Mouse (Mus musculus) brain, embryonic 18.5 days (tissue): ENCODE measurements around the gene Cdt1.

Experiments
- DNase-seq: peaks from one replicate; pipeline ENCODE4 v3.0.0-alpha.2; 2012; ENCODE audit warnings: low read depth, low spot score

Gene Cdt1

DNA sequence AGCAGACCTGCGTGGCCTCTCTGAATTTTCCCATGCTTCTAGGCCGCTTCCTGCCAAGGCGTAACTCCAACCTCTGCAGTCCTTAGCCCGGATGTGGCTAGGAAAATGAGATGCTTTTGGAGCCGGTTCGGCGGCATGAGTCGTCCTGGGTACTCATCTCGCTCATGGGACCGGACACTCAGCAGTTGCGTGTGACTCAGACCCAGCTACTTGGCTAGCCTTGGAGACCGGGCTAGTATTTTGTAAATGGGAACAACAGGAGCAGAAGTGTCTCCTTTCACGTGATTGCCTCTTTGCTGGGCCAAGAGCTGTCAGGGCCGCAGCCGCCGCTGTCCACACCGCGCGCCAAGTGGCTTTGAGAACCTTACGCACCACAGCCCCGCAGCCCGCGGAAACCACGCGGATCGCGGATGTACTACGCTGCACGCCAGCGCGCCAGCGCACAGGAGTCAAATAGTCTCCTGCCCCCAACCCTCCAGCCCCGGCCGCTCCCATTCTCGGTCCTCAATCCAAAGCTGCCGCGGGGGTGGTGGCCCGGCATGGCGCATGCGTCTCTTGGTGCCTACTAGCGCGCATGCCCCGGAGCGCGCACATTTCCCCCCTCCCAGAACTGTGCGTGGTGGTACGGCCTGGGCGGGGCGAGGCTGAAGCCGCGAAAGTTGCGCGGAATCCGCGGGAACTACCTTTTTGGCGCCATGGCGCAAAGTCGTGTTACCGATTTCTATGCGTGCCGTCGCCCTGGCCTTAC, at the start of gene Cdt1:
Gene Cdt1 (plus strand): TSS at position 655 of the 748 bp plus-strand sequence.
- peak; percentile 89 for DNase-seq

- no peak for DNase-seq
Observed at GRCm38 (mm10) chr8:122520611-122521010, 47.2 kb upstream of the Cdt1 start.

DNA sequence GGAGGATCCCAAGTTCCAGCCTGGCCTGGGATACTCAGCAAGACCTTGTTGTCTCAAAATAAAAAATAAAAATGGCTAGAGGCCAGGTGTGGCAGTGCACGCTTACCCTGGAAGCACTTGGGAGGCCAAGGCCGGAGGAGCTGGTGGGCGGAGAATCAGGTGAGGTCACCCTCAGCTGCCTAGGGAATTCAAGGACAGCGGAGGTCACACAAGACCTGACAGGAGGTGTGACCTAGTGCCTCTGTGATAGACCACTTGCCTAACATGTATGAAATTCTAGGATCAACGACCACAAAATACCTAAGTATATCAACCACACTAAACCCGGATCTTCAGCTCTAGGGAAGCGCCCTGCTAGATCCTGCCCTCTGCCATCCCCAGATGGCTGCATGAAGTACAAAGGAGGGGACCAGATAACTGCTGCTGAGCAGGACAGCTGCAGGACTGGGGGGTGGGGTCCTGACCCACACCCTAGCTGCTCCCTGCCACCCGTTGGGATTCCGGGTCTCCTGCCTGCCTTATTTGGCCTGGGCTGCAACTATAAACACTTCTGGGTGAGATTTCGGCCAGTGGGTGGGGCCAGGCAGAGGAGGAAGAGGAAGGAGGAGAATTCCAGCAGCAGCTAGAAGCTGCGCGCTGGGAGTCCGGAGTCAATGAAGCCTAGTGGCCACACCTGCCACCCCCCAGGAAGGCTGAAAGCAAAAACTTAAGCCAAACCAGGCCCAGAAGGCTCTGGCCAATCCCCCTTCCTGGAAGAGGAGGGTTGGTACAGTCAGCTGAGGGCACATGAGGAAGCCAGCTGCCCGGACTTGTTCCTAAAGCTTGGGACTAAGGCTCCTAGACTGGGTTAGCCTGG, 44.8 kb upstream of the Cdt1 start:
- DNase-seq: no peak

DNA sequence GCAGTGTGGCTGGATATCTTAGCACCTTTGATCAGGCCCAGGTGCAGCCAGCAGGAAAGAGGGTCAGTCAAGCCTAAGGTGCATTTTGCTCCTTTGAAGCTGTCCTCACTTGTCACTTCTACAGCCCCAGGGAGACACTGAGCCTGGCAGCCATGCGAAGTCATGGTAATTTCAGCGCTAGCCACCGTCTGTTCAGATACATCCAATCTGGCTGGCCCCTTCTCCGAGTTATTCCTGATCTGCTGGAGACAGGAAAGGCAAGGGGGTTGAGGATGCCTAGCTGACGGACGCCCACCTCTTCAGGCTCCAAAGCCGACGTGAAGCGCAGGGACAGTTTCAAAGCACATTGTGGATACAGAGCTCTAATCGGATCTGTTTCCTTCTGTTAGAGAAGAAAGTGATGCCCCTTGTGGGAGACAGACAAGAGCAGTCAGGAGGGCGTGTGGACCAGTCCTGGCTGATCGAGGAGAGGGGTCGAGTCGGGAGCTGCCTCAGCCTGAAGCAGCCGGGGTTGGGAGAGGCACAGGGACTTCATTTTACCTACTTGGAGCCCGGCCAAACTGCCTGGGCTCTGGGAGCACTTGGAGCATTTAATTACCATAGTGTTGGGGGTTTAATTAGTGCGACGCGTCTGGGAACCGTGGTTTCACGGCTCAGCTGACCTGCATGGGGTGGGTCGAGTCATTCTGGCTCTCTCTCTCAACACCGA, 44.0 kb upstream of the Cdt1 start:
- no peak for DNase-seq

- DNase-seq: no peak
Observed at GRCm38 (mm10) chr8:122524506-122524905, 43.3 kb upstream of the Cdt1 start.

DNA sequence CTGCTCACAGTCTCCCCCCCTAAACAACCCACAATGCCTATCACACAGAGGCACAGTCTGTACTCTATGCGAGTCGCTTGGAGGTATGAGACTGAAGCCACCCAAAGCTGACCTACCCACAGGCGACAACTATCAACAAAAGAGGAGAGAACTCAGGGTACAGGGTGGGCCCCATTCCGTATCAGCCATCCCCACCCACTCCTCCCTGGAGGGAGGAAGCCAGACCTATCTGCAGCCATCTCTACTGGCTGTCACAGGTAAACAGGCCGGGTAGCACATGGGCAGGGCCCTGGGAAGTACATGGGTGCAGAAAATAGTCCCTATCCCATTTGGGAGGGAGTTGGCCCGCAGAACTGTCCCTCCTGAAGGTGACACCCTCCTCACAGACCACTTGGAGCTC, 42.8 kb upstream of the Cdt1 start:
- DNase-seq: no peak

DNA sequence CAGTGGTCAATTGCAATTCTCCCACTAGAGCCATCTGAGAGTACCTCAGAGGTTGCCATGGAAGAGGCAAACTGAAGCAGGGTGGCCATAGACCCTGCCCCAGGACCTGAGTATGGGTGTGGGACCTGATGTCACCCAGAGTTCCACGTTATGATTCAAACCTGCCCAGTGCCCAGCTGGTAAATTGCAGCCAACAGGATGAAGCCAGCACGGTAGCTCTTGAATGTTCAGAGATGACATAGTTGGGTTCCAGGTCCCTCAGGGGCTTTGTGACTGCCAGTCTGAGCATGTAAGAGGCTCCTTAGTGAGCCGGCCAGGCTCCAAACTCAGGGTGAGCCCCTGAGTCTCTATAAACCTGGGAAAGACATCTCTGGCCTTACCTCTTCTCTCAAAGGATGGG, 41.7 kb upstream of the Cdt1 start:
- DNase-seq: no peak

- no peak for DNase-seq
Observed at GRCm38 (mm10) chr8:122526526-122527170, 41.2 kb upstream of the Cdt1 start.

- DNase-seq: no peak
Observed at GRCm38 (mm10) chr8:122527937-122528336, 39.9 kb upstream of the Cdt1 start.

- no peak for DNase-seq
Observed at GRCm38 (mm10) chr8:122529159-122529558, 38.7 kb upstream of the Cdt1 start.

DNA sequence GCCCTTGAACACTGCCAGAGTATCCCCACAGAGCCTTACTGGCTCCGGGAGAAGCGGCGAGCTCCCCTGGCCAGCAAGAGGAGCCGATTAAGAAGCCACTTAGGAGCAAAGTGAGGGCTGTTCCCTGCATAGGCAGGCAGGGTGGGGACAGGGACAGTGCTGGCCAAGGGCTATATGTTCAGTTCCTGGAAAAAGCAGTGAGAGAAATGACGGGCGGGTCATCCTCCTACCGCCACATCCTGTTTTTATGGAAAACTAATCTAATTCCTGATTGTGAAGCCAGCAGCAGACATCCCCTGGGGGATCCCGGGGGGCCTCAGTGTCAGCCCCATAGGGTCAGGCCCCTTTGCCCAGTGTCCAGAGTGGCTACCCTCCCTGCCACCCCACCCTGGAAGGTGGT, 36.5 kb upstream of the Cdt1 start:
- DNase-seq: no peak

- no peak for DNase-seq
Observed at GRCm38 (mm10) chr8:122537033-122537432, 30.8 kb upstream of the Cdt1 start.

- DNase-seq: no peak
Observed at GRCm38 (mm10) chr8:122537812-122538211, 30.0 kb upstream of the Cdt1 start.

- DNase-seq: no peak
Observed at GRCm38 (mm10) chr8:122538310-122539076, 29.3 kb upstream of the Cdt1 start.

GRCm38 (mm10) chr8:122544138-122544537, 23.7 kb upstream of the Cdt1 start:
- DNase-seq: no peak

DNA sequence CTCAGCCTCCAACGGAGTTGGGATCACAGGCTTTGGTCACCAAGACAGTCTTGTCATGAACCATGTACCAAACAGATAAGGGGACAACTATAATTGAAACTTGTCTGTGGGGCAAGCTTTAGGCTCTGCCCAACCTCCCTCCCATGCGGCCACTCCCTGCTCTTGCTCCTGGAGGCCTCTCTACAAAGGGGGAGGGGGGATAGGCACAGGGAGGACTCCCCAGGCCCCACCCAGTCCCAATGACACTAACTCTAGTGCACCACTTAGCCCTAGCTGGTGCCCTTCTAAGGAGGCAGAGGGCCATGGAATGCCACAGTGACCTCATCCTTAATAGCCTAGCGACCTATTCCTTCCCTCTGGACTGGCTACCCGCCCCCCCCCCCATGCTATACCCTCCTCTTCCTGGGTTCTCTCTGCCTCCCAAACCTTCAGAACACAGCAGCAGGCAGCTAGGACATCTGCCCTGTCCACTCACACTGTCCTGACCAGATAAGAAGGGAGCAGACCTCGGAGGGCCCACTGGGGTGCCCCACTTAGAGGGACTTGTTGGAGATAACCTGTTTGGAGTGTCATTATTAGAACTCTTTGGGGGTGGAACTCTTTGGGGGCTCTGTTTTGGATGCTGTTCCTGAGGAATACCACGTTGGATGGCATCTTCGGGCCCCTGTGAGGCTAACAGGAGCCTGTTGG, 21.6 kb upstream of the Cdt1 start:
- no peak for DNase-seq

DNA sequence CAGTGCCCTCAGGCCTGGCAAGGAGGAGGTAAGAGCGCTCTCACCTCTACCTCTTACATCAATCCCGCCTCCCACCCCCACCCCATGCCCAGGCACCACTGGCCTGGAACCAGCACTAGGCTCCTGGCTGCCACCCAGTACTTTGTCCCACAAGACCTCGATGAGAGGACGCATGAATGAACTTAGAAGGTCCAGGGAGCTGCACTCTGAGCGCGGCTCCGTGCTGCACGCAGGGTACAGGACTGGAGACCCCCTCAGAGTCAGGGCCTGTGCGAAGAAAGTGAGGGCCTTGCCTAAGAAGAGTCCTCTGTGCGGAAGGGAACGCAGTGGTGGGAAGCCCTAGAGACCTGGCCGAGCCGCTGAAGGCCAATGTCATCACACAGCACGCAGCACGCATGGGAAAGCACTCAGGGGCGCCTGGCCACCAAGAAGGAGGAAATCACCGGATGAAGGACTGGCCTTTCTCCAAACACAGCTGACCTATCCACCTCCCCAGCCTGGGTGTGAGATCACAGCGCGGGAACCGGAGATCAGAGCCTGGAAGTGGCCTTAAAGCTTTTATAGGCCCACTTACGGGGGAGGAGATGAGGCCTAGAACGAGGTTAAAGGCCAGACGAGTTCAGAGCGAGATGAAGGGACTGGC, 20.9 kb upstream of the Cdt1 start:
- DNase-seq: no peak

GRCm38 (mm10) chr8:122547815-122548214, 20.0 kb upstream of the Cdt1 start:
- no peak for DNase-seq

DNA sequence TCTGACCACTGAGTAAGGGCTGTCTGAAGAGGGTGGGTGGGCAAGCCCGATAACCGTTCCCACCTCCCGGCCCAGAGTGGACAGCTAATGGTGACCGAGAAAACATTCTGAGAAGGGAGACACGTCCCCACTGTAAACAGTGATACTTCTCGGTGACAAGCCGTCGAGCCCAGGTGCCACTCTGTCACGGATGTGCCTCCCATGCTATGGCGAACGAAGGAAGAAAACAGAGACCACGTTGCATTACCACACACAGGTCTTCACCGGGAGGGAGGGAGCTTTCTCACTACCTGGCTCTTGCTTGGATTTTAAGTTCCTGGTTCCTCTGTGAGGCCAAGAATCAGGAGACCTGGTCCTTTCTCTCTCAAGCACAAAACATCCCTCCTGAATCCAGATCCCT, 19.5 kb upstream of the Cdt1 start:
- no peak for DNase-seq

- DNase-seq: no peak
Observed at GRCm38 (mm10) chr8:122548891-122549439, 18.9 kb upstream of the Cdt1 start.
